Mouse (Mus musculus): ENCODE measurements around the gene 9530053A07Rik.

GRCm38 (mm10) chr7:28182320-28182719 lies 53.1 kb downstream of the 9530053A07Rik start:
- TF ChIP-seq CTCF (IDR thresholded peaks at IDR 0.05; ENCODE audit: control insufficient read depth, insufficient read depth, insufficient replicate concordance, low read depth, low read length) (no peak), POLR2A (IDR thresholded peaks at IDR 0.05; ENCODE audit: control insufficient read depth, low read depth, low read length) (no peak)

All from testis, adult 2 months (tissue).